Mouse (Mus musculus): ENCODE results near the gene Serpinc1. TPM values are rescaled to one million over a fixed set of nuclear protein-coding genes. Genes with fewer than 3 reads are reported as not detected.
"Not testable (repeated sequence)": the region's sequence is repeated elsewhere in the genome, so short reads cannot be mapped to it uniquely, and the experiment has no call there.

Serpinc1 gene
- polyA plus RNA-seq, 1 experiment = 0.75 TPM

GRCm38 (mm10) chr1:160968643-160969042 is 9.7 kb upstream of the Serpinc1 start:
- Histone ChIP-seq H3K4me3 (ENCODE audit: low read depth, low read length) (no peak overlapping the region), H3K4me1 (ENCODE audit: control insufficient read depth, insufficient read depth, low read length) (no peaks in the 10 kb centered on the region), H3K27me3 (ENCODE audit: control insufficient read depth, insufficient read depth, low read length, poor library complexity, severe bottlenecking) (no peaks in the 10 kb centered on the region), H3K27ac (ENCODE audit: insufficient read depth, low read length) (no peak overlapping the region), H3K9me3 (replicated peaks; ENCODE audit: control insufficient read depth, insufficient read depth, low read length, poor library complexity, severe bottlenecking) (no peaks in the 10 kb centered on the region), H3K36me3 (ENCODE audit: control insufficient read depth, insufficient read depth, low read length, poor library complexity, severe bottlenecking) (peaks cover 29% of the 10 kb centered on the region), H3K9ac (ENCODE audit: low read depth, poor library complexity, severe bottlenecking) (no peak overlapping the region)
- TF ChIP-seq EP300 (IDR thresholded peaks at IDR 0.05; ENCODE audit: insufficient read depth, low read depth, low read length) = no peak
- TF ChIP-seq POLR2A (IDR thresholded peaks at IDR 0.05; ENCODE audit: insufficient read depth, low read length) = no peak
- no peak for TF ChIP-seq CTCF (IDR thresholded peaks at IDR 0.05; ENCODE audit: low read depth, low read length)

GRCm38 (mm10) chr1:160980021-160980420 is 1.6 kb downstream of the Serpinc1 start:
- Histone ChIP-seq H3K27ac (ENCODE audit: insufficient read depth, low read length) (no peak overlapping the region), H3K9me3 (replicated peaks; ENCODE audit: control insufficient read depth, insufficient read depth, low read length, poor library complexity, severe bottlenecking) (no peaks in the 10 kb centered on the region), H3K9ac (ENCODE audit: low read depth, poor library complexity, severe bottlenecking) (no peak overlapping the region), H3K4me1 (ENCODE audit: control insufficient read depth, insufficient read depth, low read length) (no peaks in the 10 kb centered on the region), H3K4me3 (ENCODE audit: low read depth, low read length) (no peak overlapping the region), H3K27me3 (ENCODE audit: control insufficient read depth, insufficient read depth, low read length, poor library complexity, severe bottlenecking) (no peaks in the 10 kb centered on the region), H3K36me3 (ENCODE audit: control insufficient read depth, insufficient read depth, low read length, poor library complexity, severe bottlenecking) (no peaks in the 10 kb centered on the region; the same call in 1 of the 2 replicates)
- no peak for TF ChIP-seq POLR2A (IDR thresholded peaks at IDR 0.05; ENCODE audit: insufficient read depth, low read length)
- no peak for TF ChIP-seq CTCF (IDR thresholded peaks at IDR 0.05; ENCODE audit: low read depth, low read length)
- TF ChIP-seq EP300 (IDR thresholded peaks at IDR 0.05; ENCODE audit: insufficient read depth, low read depth, low read length) = no peak

GRCm38 (mm10) chr1:160980537-160981234 is 2.3 kb downstream of the Serpinc1 start:
- no peak overlapping the region for H3K27ac ChIP-seq (ENCODE audit: insufficient read depth, low read length)
- H3K36me3 ChIP-seq (ENCODE audit: control insufficient read depth, insufficient read depth, low read length, poor library complexity, severe bottlenecking) = no peaks in the 10 kb centered on the region
- TF ChIP-seq CTCF (IDR thresholded peaks at IDR 0.05; ENCODE audit: low read depth, low read length) (no peak), EP300 (IDR thresholded peaks at IDR 0.05; ENCODE audit: insufficient read depth, low read depth, low read length) (no peak), POLR2A (IDR thresholded peaks at IDR 0.05; ENCODE audit: insufficient read depth, low read length) (no peak)
- H3K27me3 ChIP-seq (ENCODE audit: control insufficient read depth, insufficient read depth, low read length, poor library complexity, severe bottlenecking) = no peaks in the 10 kb centered on the region
- no peaks in the 10 kb centered on the region for H3K9me3 ChIP-seq (replicated peaks; ENCODE audit: control insufficient read depth, insufficient read depth, low read length, poor library complexity, severe bottlenecking)
- H3K9ac ChIP-seq (ENCODE audit: low read depth, poor library complexity, severe bottlenecking) = no peak overlapping the region
- H3K4me1 ChIP-seq (ENCODE audit: control insufficient read depth, insufficient read depth, low read length) = no peaks in the 10 kb centered on the region
- H3K4me3 ChIP-seq (ENCODE audit: low read depth, low read length) = no peak overlapping the region

- Histone ChIP-seq H3K4me1 (ENCODE audit: control insufficient read depth, insufficient read depth, low read length) (no peaks in the 10 kb centered on the region), H3K9me3 (replicated peaks; ENCODE audit: control insufficient read depth, insufficient read depth, low read length, poor library complexity, severe bottlenecking) (no peaks in the 10 kb centered on the region), H3K36me3 (ENCODE audit: control insufficient read depth, insufficient read depth, low read length, poor library complexity, severe bottlenecking) (no peaks in the 10 kb centered on the region), H3K27ac (ENCODE audit: insufficient read depth, low read length) (no peak overlapping the region), H3K4me3 (ENCODE audit: low read depth, low read length) (no peak overlapping the region), H3K27me3 (ENCODE audit: control insufficient read depth, insufficient read depth, low read length, poor library complexity, severe bottlenecking) (no peaks in the 10 kb centered on the region), H3K9ac (ENCODE audit: low read depth, poor library complexity, severe bottlenecking) (no peak overlapping the region)
- TF ChIP-seq CTCF (IDR thresholded peaks at IDR 0.05; ENCODE audit: low read depth, low read length) (no peak), EP300 (IDR thresholded peaks at IDR 0.05; ENCODE audit: insufficient read depth, low read depth, low read length) (no peak), POLR2A (IDR thresholded peaks at IDR 0.05; ENCODE audit: insufficient read depth, low read length) (no peak)
Observed at GRCm38 (mm10) chr1:160981337-160981736, 3.0 kb downstream of the Serpinc1 start.

GRCm38 (mm10) chr1:160982887-160983286 is 4.5 kb downstream of the Serpinc1 start:
- Histone ChIP-seq H3K36me3 (ENCODE audit: control insufficient read depth, insufficient read depth, low read length, poor library complexity, severe bottlenecking) (no peaks in the 10 kb centered on the region), H3K9ac (ENCODE audit: low read depth, poor library complexity, severe bottlenecking) (no peak overlapping the region), H3K27ac (ENCODE audit: insufficient read depth, low read length) (no peak overlapping the region), H3K9me3 (replicated peaks; ENCODE audit: control insufficient read depth, insufficient read depth, low read length, poor library complexity, severe bottlenecking) (no peaks in the 10 kb centered on the region), H3K4me1 (ENCODE audit: control insufficient read depth, insufficient read depth, low read length) (no peaks in the 10 kb centered on the region), H3K27me3 (ENCODE audit: control insufficient read depth, insufficient read depth, low read length, poor library complexity, severe bottlenecking) (no peaks in the 10 kb centered on the region), H3K4me3 (ENCODE audit: low read depth, low read length) (no peak overlapping the region)
- TF ChIP-seq CTCF (IDR thresholded peaks at IDR 0.05; ENCODE audit: low read depth, low read length) (no peak), POLR2A (IDR thresholded peaks at IDR 0.05; ENCODE audit: insufficient read depth, low read length) (no peak), EP300 (IDR thresholded peaks at IDR 0.05; ENCODE audit: insufficient read depth, low read depth, low read length) (no peak)

DNA sequence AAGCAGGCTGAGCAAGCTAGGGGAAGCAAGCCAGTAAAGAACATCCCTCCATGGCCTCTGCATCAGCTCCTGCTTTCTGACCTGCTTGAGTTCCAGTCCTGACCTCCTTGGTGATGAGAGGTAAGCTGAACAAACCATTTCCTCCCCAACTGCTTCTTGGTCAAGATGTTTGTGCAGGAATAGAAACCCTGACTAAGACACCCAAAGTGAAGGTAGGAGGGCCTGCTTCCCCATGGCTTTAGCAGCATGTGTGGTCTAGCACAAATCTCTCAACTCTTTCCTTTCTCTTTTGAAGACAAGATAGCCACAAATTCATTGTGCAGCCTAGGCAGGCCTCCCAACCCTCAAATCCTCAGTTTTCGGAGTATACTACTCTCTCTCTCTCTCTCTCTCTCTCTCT is 6.3 kb downstream of the Serpinc1 start:
- not testable (repeated sequence) for H3K36me3 ChIP-seq (ENCODE audit: control insufficient read depth, insufficient read depth, low read length, poor library complexity, severe bottlenecking); H3K9ac ChIP-seq (ENCODE audit: low read depth, poor library complexity, severe bottlenecking); H3K4me1 ChIP-seq (ENCODE audit: control insufficient read depth, insufficient read depth, low read length); H3K27me3 ChIP-seq (ENCODE audit: control insufficient read depth, insufficient read depth, low read length, poor library complexity, severe bottlenecking); H3K4me3 ChIP-seq (ENCODE audit: low read depth, low read length); H3K9me3 ChIP-seq (replicated peaks; ENCODE audit: control insufficient read depth, insufficient read depth, low read length, poor library complexity, severe bottlenecking); H3K27ac ChIP-seq (ENCODE audit: insufficient read depth, low read length)

Data from ES-Bruce4 (cell line).